Mouse (Mus musculus) T-helper 1 cell (primary cell): Measurements from ENCODE around the gene Snrnp70.

Source experiments
- in situ Hi-C: fragments of 300-600 bp; cut with MboI, MseI; formaldehyde crosslinking; loops from one replicate; pipeline ENCODE4 v1.15.1; 2025; ENCODE audit warnings: high pct_unique_total_duplicates

Gene Snrnp70

DNA sequence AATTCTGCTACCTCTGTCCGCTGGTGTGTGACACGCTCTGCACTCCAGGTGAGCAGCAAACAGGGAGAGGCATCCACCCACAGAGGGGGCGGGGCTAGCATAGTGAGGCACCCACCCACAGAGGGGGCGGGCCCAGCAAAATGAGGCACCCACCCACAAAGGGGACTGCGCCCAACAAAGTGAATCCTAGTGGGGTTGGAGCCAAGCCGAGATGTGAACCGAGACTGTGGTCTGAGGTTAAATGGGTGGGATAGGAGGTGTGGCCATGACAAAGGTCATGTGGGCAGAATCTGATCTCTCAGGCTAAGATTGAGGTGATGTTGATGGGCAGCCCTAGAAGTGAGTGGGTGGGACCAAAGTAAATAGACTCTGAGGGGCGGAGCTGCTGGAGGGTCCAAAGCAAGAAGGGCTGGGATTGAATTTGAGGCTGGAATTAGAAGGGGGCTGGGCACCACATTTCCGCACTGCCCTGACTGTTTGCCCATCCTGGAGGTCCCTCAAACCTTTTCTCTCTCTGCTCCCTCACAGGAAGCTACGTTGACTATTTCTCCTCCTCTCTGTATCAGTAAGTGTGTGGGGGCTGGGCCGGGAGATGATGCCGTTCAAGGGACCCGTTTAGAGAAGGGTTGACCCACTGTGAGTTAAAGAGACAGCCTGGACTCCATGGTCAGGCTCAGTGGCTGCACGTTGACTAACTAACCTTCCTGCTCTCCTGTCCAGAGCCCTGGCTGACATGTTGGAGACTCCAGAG, 57.2 kb downstream of the Snrnp70 start:
- in situ Hi-C loops, result no loop called here

- in situ Hi-C loops, result no loop called here
Observed at GRCm38 (mm10) chr7:45337469-45337868, 58.1 kb downstream of the Snrnp70 start.

DNA sequence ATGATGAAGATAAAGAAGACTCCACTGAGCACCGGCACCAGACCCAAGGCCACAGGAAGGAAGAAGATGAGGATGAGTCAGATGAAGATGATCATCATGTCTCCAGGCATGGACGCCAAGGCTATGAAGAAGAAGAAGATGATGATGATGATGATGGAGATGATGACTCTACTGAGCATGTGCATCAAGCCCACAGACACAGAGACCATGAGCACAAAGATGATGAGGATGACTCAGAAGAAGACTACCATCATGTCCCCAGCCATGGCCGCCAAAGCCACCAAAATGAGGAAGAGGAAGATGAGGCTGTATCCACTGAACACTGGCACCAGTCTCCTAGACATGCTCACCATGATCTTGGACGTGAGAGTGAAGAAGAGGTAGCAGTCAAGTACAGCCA, 59.2 kb downstream of the Snrnp70 start:
- in situ Hi-C loops, result no loop called here

DNA sequence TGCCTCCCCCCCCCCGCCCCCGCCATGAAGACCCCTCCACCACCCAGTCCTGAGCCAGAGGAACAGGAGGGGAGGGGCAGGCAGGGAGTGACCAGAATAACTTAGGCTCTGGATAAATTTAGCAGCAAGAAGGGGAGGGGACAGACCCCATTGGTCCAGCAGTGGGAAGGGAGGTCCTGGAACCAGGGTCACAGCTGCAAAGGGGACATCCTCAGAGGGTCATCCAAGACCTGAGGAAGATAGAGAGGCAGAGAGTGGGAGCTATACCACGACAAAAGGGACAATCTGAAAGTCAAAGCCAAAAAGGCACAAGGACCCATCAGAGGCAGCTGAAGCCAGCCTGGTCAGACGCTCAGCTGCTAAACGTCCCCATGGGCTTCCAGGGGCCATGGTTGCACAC, 60.5 kb downstream of the Snrnp70 start, which contains the start of gene Hrc:
Hrc (plus strand) TSS at position 235 of the 400 bp plus-strand sequence.
- in situ Hi-C loops, result no loop called here

GRCm38 (mm10) chr7:45334605-45335004, 60.9 kb downstream of the Snrnp70 start:
- in situ Hi-C loops, result no loop called here

DNA sequence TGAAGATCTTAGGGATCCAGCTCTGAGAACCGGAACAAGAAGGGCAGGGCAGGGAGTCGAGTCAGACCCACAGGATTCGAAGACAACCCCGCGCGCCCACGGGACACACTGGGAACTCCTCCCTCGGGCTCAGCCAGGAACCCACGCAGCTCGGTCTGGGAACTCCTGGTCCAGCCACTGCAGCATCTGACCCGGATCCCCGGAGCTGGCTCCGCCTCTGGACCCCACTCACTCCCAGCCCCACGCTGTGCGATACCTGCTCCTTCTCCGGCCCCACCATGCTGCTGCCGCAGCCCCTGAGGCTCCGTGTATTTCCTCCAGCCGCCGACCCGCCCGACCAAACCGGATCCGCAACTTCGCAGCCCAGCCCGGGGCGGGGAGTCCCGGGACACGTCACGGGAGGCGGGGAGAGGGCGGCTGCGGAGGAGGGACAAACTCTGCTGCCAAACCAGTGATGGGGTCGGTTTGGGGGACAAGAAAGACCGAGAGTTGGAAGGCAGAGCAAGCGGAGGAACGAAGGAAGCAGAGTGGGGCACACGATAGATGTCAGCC, 62.0 kb downstream of the Snrnp70 start, which contains the start of gene Trpm4:
Trpm4 (minus strand) TSS at position 350 of the 552 bp plus-strand sequence.
- in situ Hi-C loops, result no loop called here

DNA sequence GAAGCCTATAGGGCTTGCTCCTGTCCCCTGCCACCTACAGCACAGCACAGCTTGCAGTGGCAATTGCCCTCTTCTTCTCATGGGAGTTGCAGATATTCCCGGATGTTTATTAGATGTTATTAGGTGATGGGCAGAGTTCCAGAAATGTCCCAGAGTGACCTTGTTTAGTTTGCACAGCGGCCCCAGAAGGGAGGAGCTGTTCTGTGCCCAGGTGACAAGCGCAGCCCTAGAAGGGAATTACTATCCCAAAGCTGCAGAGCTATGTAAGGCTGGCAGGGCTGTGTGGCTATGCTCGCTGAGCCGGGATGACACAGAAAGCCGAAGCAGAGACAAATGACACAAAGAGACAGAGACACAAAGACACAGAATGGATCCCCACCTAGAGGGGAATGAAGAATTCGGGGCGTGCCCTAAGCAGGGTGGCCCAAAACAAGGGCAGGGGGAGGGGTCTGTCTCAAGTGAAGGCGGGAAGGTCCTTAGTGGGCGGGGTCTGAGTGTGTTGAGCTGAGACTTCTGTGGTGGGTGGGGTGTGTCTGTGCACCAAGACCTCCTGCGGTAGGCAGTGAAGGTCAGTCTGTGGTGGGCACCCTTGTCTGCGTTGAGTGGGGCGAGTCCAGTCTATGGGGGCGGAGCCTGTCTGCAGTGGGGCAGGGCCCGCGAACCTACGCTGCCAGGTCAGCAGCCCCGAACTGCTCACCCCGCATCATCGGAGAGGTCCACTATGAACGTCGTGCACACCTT, 62.7 kb downstream of the Snrnp70 start:
- in situ Hi-C loops, result no loop called here

- in situ Hi-C loops, result no loop called here
Observed at GRCm38 (mm10) chr7:45331502-45331901, 64.0 kb downstream of the Snrnp70 start.

DNA sequence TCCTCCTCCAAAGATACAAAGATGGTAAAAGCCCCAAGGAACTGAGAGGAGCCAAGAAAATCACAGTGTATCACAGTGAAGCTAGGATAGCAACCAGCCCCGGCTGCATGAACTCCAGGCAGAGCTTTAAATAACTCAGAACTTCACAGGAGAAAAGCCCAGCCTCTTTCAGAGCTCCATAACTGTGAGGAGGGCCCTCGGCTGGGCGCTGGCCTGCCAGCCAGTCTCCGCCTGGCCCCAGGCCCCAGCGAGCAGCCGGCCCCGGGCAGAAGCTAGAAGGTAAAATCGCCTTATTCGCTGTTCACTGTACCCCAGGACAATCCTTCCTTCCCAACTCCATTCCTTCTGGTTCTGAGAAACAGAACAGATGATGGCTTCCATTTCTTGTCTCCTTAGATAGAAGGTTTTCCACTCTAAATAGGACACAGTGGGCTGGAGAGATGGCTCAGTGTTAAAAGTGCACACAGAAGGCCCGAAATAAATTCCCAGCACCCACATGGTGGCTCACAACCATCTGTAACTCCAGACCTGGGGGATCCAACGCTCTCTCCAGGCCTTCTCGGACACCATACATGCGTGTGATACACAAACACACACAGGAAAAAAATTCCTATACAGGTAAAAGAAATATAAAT, 66.6 kb downstream of the Snrnp70 start:
- in situ Hi-C loops, result no loop called here
